Mouse (Mus musculus): ENCODE results near the gene Bmpr1a.

DNA sequence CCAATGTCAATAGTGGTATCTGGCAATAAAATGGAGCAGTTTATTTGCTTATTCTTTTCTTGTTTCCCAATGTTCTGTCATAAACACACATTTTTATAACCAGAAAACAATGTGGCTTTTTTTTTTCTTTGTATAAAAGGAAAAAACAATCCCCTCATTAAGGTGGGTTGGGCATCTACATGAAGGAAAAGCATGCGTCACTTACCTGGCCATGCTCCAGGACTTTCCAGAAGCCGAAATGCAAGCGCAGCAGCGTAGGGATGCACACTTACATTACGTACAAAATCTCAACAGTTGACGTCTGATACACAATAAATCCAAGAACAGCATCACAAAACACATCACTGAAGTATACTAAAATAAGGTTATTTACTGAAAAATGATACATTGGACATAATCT lies 92.4 kb downstream of the Bmpr1a start:
- TF ChIP-seq CTCF (conservative IDR thresholded peaks at IDR 0.05; ENCODE audit: low read length), result no peak
- no peak for TF ChIP-seq NANOG (IDR thresholded peaks at IDR 0.05; ENCODE audit: borderline replicate concordance, low read length)
- TF ChIP-seq POU5F1 (IDR thresholded peaks at IDR 0.05; ENCODE audit: borderline replicate concordance, low read length), result no peak
